Mouse (Mus musculus) C2C12 (cell line): Measurements from ENCODE around the gene Lrrc75b. TPM values are rescaled to one million over a fixed set of nuclear protein-coding genes. Genes with fewer than 3 reads are reported as not detected.

Experiments
- H3K27me3 ChIP-seq: one replicate; pipeline ENCODE4 v1.6.1; 2011; ENCODE audit not compliant: control insufficient read depth, insufficient read depth, insufficient read length
- H3K36me3 ChIP-seq: one replicate; pipeline ENCODE4 v1.6.1; 2011; ENCODE audit not compliant: control insufficient read depth, insufficient read depth
- H3K4me3 ChIP-seq: one replicate; pipeline ENCODE4 v1.5.1; 2011; ENCODE audit warnings: mild to moderate bottlenecking, control low read depth; ENCODE audit not compliant: poor library complexity, insufficient read depth, severe bottlenecking
- H3K79me2 ChIP-seq: one replicate; pipeline ENCODE4 v1.6.1; 2011; ENCODE audit not compliant: control insufficient read depth, insufficient read depth
- H3K79me3 ChIP-seq: one replicate; pipeline ENCODE4 v1.6.1; 2011; ENCODE audit warnings: low read depth, control low read depth
- H3ac ChIP-seq: one replicate; pipeline ENCODE3; 2011; ENCODE audit warnings: low read depth; ENCODE audit not compliant: control insufficient read depth, insufficient read length
- CEBPB ChIP-seq: IDR thresholded peaks from one replicate; pipeline ENCODE4 v1.6.1; 2011; ENCODE audit warnings: low read depth, mild to moderate bottlenecking, control low read depth, moderate library complexity
- CTCF ChIP-seq: IDR thresholded peaks from one replicate; pipeline ENCODE4 v1.5.1; 2011; ENCODE audit not compliant: control insufficient read depth, insufficient read depth, insufficient read length
- FOSL1 ChIP-seq: IDR thresholded peaks from one replicate; pipeline ENCODE4 v1.8.0; 2011; ENCODE audit warnings: mild to moderate bottlenecking, low read length; ENCODE audit not compliant: poor library complexity, insufficient read depth, severe bottlenecking
- MAX ChIP-seq: IDR thresholded peaks from one replicate; pipeline ENCODE4 v1.6.1; 2011; ENCODE audit warnings: mild to moderate bottlenecking, control low read depth
- MYOD1 ChIP-seq: IDR thresholded peaks from one replicate; pipeline ENCODE4 v1.6.1; 2011; ENCODE audit warnings: low read depth; ENCODE audit not compliant: control insufficient read depth, insufficient read length
- MYOG ChIP-seq: IDR thresholded peaks from one replicate; pipeline ENCODE4 v1.6.1; 2011; ENCODE audit not compliant: control insufficient read depth, insufficient read length; ENCODE audit errors: extremely low read depth
- USF1 ChIP-seq: IDR thresholded peaks from one replicate; pipeline ENCODE4 v1.6.1; 2011; ENCODE audit warnings: low read depth, mild to moderate bottlenecking, control low read depth, moderate library complexity
- polyA plus RNA-seq: library from polyadenylated mRNA; unstranded; fragments of >200 nt; fragmentation: generic; extraction: Trizol; gene quantifications from one replicate; pipeline ENCODE4 v1.2.1, GENCODE M21; 2012; ENCODE audit warnings: missing spikeins

Lrrc75b gene
- polyA plus RNA-seq, 1 experiment = 3.8 TPM

GRCm38 (mm10) chr10:75503692-75504091 lies 56.4 kb downstream of the Lrrc75b start:
- Histone ChIP-seq H3K79me3 (no peaks in the 10 kb centered on the region), H3ac (no peak overlapping the region), H3K27me3 (no peaks in the 10 kb centered on the region), H3K4me3 (no peak overlapping the region), H3K79me2 (no peaks in the 10 kb centered on the region), H3K36me3 (peaks cover 18% of the 10 kb centered on the region)
- no peak for TF ChIP-seq CTCF
- no peak for TF ChIP-seq MAX
- TF ChIP-seq CEBPB = no peak
- TF ChIP-seq FOSL1 = no peak
- TF ChIP-seq USF1 = no peak
- no peak for TF ChIP-seq MYOD1
- no peak for TF ChIP-seq MYOG

GRCm38 (mm10) chr10:75501641-75502040 lies 58.5 kb downstream of the Lrrc75b start:
- Histone ChIP-seq H3K4me3 (no peak overlapping the region), H3K79me3 (no peaks in the 10 kb centered on the region), H3ac (no peak overlapping the region), H3K79me2 (no peaks in the 10 kb centered on the region), H3K27me3 (no peaks in the 10 kb centered on the region), H3K36me3 (peaks cover 2% of the 10 kb centered on the region)
- TF ChIP-seq MYOG (no peak), USF1 (no peak), FOSL1 (no peak), CTCF (no peak), MAX (no peak), CEBPB (no peak), MYOD1 (no peak)

- Histone ChIP-seq H3K27me3 (no peaks in the 10 kb centered on the region), H3ac (no peak overlapping the region), H3K79me2 (no peaks in the 10 kb centered on the region), H3K4me3 (no peak overlapping the region), H3K36me3 (no peaks in the 10 kb centered on the region), H3K79me3 (no peaks in the 10 kb centered on the region)
- TF ChIP-seq MYOG = no peak
- TF ChIP-seq CTCF = no peak
- TF ChIP-seq CEBPB = no peak
- no peak for TF ChIP-seq MAX
- TF ChIP-seq MYOD1 = no peak
- TF ChIP-seq USF1 = no peak
- no peak for TF ChIP-seq FOSL1
Observed at GRCm38 (mm10) chr10:75500345-75500744, 59.8 kb downstream of the Lrrc75b start.

Other genes with a start within 250 kb of the Lrrc75b start
- gene Adora2a, start 243.5 kb downstream of the Lrrc75b start, polyA plus RNA-seq = 0.66 TPM
- gene Upb1, start 159.2 kb downstream of the Lrrc75b start, polyA plus RNA-seq = 0.06 TPM
- 358 TPM for gene Snrpd3, start 42.8 kb downstream of the Lrrc75b start, polyA plus RNA-seq
- gene Gucd1, start 42.4 kb downstream of the Lrrc75b start, polyA plus RNA-seq = 15.7 TPM
- 0.12 TPM for gene Ggt1, start 1.3 kb upstream of the Lrrc75b start, polyA plus RNA-seq
- gene Ggt5, start 29.0 kb upstream of the Lrrc75b start, polyA plus RNA-seq = not detected
- 0.04 TPM for gene Susd2, start 83.7 kb upstream of the Lrrc75b start, polyA plus RNA-seq
- 24.5 TPM for gene Cabin1, start 204.0 kb upstream of the Lrrc75b start, polyA plus RNA-seq
- gene Ddt, start 213.1 kb upstream of the Lrrc75b start, polyA plus RNA-seq = 27.9 TPM
- not detected for gene Gm20441, start 220.6 kb upstream of the Lrrc75b start, polyA plus RNA-seq
- 0.13 TPM for gene Gstt3, start 221.1 kb upstream of the Lrrc75b start, polyA plus RNA-seq
- 0.76 TPM for gene Gstt1, start 238.3 kb upstream of the Lrrc75b start, polyA plus RNA-seq